Mouse (Mus musculus) midbrain, embryonic 15.5 days (tissue): Measurements from ENCODE around the gene Ralgps2. TPM values are rescaled to one million over a fixed set of nuclear protein-coding genes. Genes with fewer than 3 reads are reported as not detected.

Experiments
- ATAC-seq: fragments of 200-750 bp; cut with Nextera tagmentation; replicated peaks from 2 replicates; pipeline ENCODE4 v1.8.0; 2017; ENCODE audit warnings: moderate TSS enrichment
- H3K27ac ChIP-seq: fragments of 300-500 bp; sonication (generic); 2 replicates; pipeline ENCODE4 v1.5.1; 2015; ENCODE audit warnings: mild to moderate bottlenecking, inconsistent platforms
- H3K27me3 ChIP-seq: fragments of 300-500 bp; sonication (generic); replicated peaks from 2 replicates; pipeline ENCODE4 v1.6.1; 2015; ENCODE audit warnings: inconsistent platforms
- H3K36me3 ChIP-seq: fragments of 300-500 bp; sonication (generic); replicated peaks from 2 replicates; pipeline ENCODE4 v1.6.1; 2015; ENCODE audit warnings: inconsistent platforms
- H3K4me1 ChIP-seq: fragments of 300-500 bp; sonication (generic); 2 replicates; pipeline ENCODE4 v1.6.1; 2015; ENCODE audit warnings: inconsistent platforms
- H3K4me2 ChIP-seq: fragments of 300-500 bp; sonication (generic); 2 replicates; pipeline ENCODE4 v1.6.1; 2015; ENCODE audit warnings: inconsistent platforms, mild to moderate bottlenecking, moderate library complexity
- H3K4me3 ChIP-seq: fragments of 300-500 bp; sonication (generic); 2 replicates; pipeline ENCODE4 v1.5.1; 2015; ENCODE audit warnings: mild to moderate bottlenecking, inconsistent platforms
- H3K9ac ChIP-seq: fragments of 300-500 bp; sonication (generic); 2 replicates; pipeline ENCODE4 v1.6.1; 2015; ENCODE audit warnings: mild to moderate bottlenecking, inconsistent platforms
- H3K9me3 ChIP-seq: fragments of 300-500 bp; sonication (generic); 2 replicates; pipeline ENCODE4 v1.6.1; 2016; ENCODE audit warnings: inconsistent platforms
- WGBS: fragments of 180-500 bp; shearing (Covaris S2); methylation state at CpG from one replicate; pipeline ENCODE4 v1.1.7; 2015; ENCODE audit warnings: mixed read lengths; 5-methylcytosine and 5-hydroxymethylcytosine counted together
- polyA plus RNA-seq: library from polyadenylated mRNA; unstranded; fragments of >200 nt; fragmentation: Nextera tagmentation; extraction: Ambion mirVana; gene quantifications from 2 replicates; pipeline ENCODE4 v1.2.1, GENCODE M21; 2015

Gene Ralgps2
- polyA plus RNA-seq, 1 experiment from 2014 or later: 104 TPM

- Histone ChIP-seq H3K27ac (no peak overlapping the region), H3K4me3 (no peak overlapping the region), H3K4me1 (peaks cover 11% of the 10 kb centered on the region), H3K36me3 (no peaks in the 10 kb centered on the region), H3K9me3 (no peaks in the 10 kb centered on the region), H3K9ac (no peak overlapping the region), H3K4me2 (no peak overlapping the region), H3K27me3 (no peaks in the 10 kb centered on the region)
- ATAC-seq: no peak
- WGBS: 84% methylated on average over 11 of the region's 11 CpGs
These were observed 97.6 kb downstream of the Ralgps2 start for GRCm38 (mm10) chr1:156841625-156842339.

GRCm38 (mm10) chr1:156838695-156839094 is 100.7 kb downstream of the Ralgps2 start:
- Histone ChIP-seq H3K36me3 (no peaks in the 10 kb centered on the region), H3K9me3 (no peaks in the 10 kb centered on the region), H3K4me3 (no peak overlapping the region), H3K27me3 (no peaks in the 10 kb centered on the region), H3K27ac (0 out of 2 replicates have a peak overlapping the region, but pooled peaks have one; percentile 9), H3K4me1 (peaks cover 11% of the 10 kb centered on the region), H3K9ac (no peak overlapping the region), H3K4me2 (peak overlapping the region; percentile 17; the same call in 1 of the 2 replicates)
- peak; percentile 54; the same call in 1 of the 2 replicates for ATAC-seq
- 7% methylated on average over 6 of the region's 6 CpGs for WGBS

- Histone ChIP-seq H3K9ac (no peak within 1 kb of the TSS), H3K36me3 (no peaks in the 10 kb centered on the region), H3K4me3 (no peak within 1 kb of the TSS), H3K9me3 (no peaks in the 10 kb centered on the region), H3K4me2 (peak within 1 kb of the TSS; percentile 17; the same call in 1 of the 2 replicates), H3K4me1 (peaks cover 11% of the 10 kb centered on the region), H3K27ac (0 out of 2 replicates have a peak within 1 kb of the TSS, but pooled peaks have one; percentile 9), H3K27me3 (no peaks in the 10 kb centered on the region)
- WGBS: 47% methylated on average over 4 of the region's 4 CpGs
- ATAC-seq: no peak
These were observed 101.2 kb downstream of the Ralgps2 start, which contains the start of gene Angptl1 for GRCm38 (mm10) chr1:156838177-156838576. Gene Angptl1 (plus strand): TSS chr1:156838562.

GRCm38 (mm10) chr1:156819236-156819635 is 120.2 kb downstream of the Ralgps2 start:
- ATAC-seq: no peak

GRCm38 (mm10) chr1:156813485-156813884 is 125.9 kb downstream of the Ralgps2 start:
- H3K27me3 ChIP-seq: no peaks in the 10 kb centered on the region
- no peak overlapping the region for H3K4me3 ChIP-seq
- no peak overlapping the region for H3K9ac ChIP-seq
- no peak for ATAC-seq
- H3K4me2 ChIP-seq: no peak overlapping the region
- H3K36me3 ChIP-seq: peaks cover 16% of the 10 kb centered on the region
- H3K9me3 ChIP-seq: no peaks in the 10 kb centered on the region
- WGBS: 71% methylated on average over 6 of the region's 6 CpGs
- no peak overlapping the region for H3K27ac ChIP-seq
- H3K4me1 ChIP-seq: no peaks in the 10 kb centered on the region

More at GRCm38 (mm10) chr1:156819236-156819635, 120.2 kb downstream of the Ralgps2 start:
- Histone ChIP-seq H3K27ac (no peak overlapping the region), H3K9me3 (no peaks in the 10 kb centered on the region), H3K27me3 (no peaks in the 10 kb centered on the region), H3K4me3 (no peak overlapping the region), H3K4me1 (no peaks in the 10 kb centered on the region), H3K4me2 (no peak overlapping the region), H3K9ac (no peak overlapping the region), H3K36me3 (peaks cover 23% of the 10 kb centered on the region)
- WGBS: 95% methylated on average over 1 of the region's 1 CpGs

- H3K36me3 ChIP-seq: peaks cover 9% of the 10 kb centered on the region
- WGBS: 79% methylated on average over 8 of the region's 8 CpGs
- no peak overlapping the region for H3K27ac ChIP-seq
- H3K9me3 ChIP-seq: no peaks in the 10 kb centered on the region
- no peak for ATAC-seq
- no peak overlapping the region for H3K9ac ChIP-seq
- H3K4me1 ChIP-seq: no peaks in the 10 kb centered on the region
- H3K27me3 ChIP-seq: no peaks in the 10 kb centered on the region
- no peak overlapping the region for H3K4me3 ChIP-seq
- no peak overlapping the region for H3K4me2 ChIP-seq
These were observed 126.7 kb downstream of the Ralgps2 start for GRCm38 (mm10) chr1:156812716-156813115.

- ATAC-seq: no peak
- 76% methylated on average over 7 of the region's 7 CpGs for WGBS
- Histone ChIP-seq H3K4me1 (no peaks in the 10 kb centered on the region), H3K36me3 (peaks cover 1% of the 10 kb centered on the region), H3K4me3 (no peak overlapping the region), H3K27ac (no peak overlapping the region), H3K27me3 (no peaks in the 10 kb centered on the region), H3K9me3 (no peaks in the 10 kb centered on the region), H3K4me2 (no peak overlapping the region), H3K9ac (no peak overlapping the region)
These were observed 127.5 kb downstream of the Ralgps2 start for GRCm38 (mm10) chr1:156811928-156812327.

GRCm38 (mm10) chr1:156808332-156808731 is 131.1 kb downstream of the Ralgps2 start:
- Histone ChIP-seq H3K4me3 (no peak overlapping the region), H3K27ac (no peak overlapping the region), H3K36me3 (no peaks in the 10 kb centered on the region), H3K4me2 (no peak overlapping the region), H3K4me1 (no peaks in the 10 kb centered on the region), H3K9me3 (no peaks in the 10 kb centered on the region), H3K27me3 (no peaks in the 10 kb centered on the region), H3K9ac (no peak overlapping the region)
- WGBS: 74% methylated on average over 10 of the region's 10 CpGs
- ATAC-seq: no peak

- H3K36me3 ChIP-seq: no peaks in the 10 kb centered on the region
These were observed 138.2 kb downstream of the Ralgps2 start for GRCm38 (mm10) chr1:156801276-156801675.

GRCm38 (mm10) chr1:156796251-156796650 is 143.2 kb downstream of the Ralgps2 start:
- Histone ChIP-seq H3K36me3 (no peaks in the 10 kb centered on the region), H3K9me3 (no peaks in the 10 kb centered on the region), H3K4me1 (no peaks in the 10 kb centered on the region), H3K27me3 (no peaks in the 10 kb centered on the region), H3K27ac (no peak overlapping the region), H3K9ac (no peak overlapping the region), H3K4me3 (no peak overlapping the region), H3K4me2 (no peak overlapping the region)
- ATAC-seq: no peak
- 73% methylated on average over 9 of the region's 9 CpGs for WGBS

More at GRCm38 (mm10) chr1:156801276-156801675, 138.2 kb downstream of the Ralgps2 start:
- no peak overlapping the region for H3K27ac ChIP-seq
- H3K27me3 ChIP-seq: no peaks in the 10 kb centered on the region
- no peak overlapping the region for H3K4me3 ChIP-seq
- ATAC-seq: no peak
- no peaks in the 10 kb centered on the region for H3K4me1 ChIP-seq
- H3K4me2 ChIP-seq: no peak overlapping the region
- no peaks in the 10 kb centered on the region for H3K9me3 ChIP-seq
- H3K9ac ChIP-seq: no peak overlapping the region
- WGBS: 90% methylated on average over 6 of the region's 6 CpGs

- peaks cover 5% of the 10 kb centered on the region; the same call in 1 of the 2 replicates for H3K4me1 ChIP-seq
- H3K4me3 ChIP-seq: no peak overlapping the region
- no peak overlapping the region for H3K4me2 ChIP-seq
- no peak for ATAC-seq
- H3K27ac ChIP-seq: no peak overlapping the region
- no peaks in the 10 kb centered on the region for H3K9me3 ChIP-seq
- H3K9ac ChIP-seq: no peak overlapping the region
- WGBS: 11% methylated on average over 5 of the region's 5 CpGs
- no peaks in the 10 kb centered on the region for H3K36me3 ChIP-seq
- no peaks in the 10 kb centered on the region for H3K27me3 ChIP-seq
These were observed 149.5 kb downstream of the Ralgps2 start for GRCm38 (mm10) chr1:156789844-156790490.

GRCm38 (mm10) chr1:156787164-156787863 is 152.1 kb downstream of the Ralgps2 start:
- H3K27ac ChIP-seq: no peak overlapping the region
- ATAC-seq: 0 out of 2 replicates have a peak, but pooled peaks have one; percentile 34
- 22% methylated on average over 6 of the region's 6 CpGs for WGBS
- peaks cover 7% of the 10 kb centered on the region for H3K4me1 ChIP-seq
- no peak overlapping the region for H3K4me2 ChIP-seq
- H3K4me3 ChIP-seq: no peak overlapping the region
- H3K9me3 ChIP-seq: no peaks in the 10 kb centered on the region
- no peaks in the 10 kb centered on the region for H3K36me3 ChIP-seq
- no peak overlapping the region for H3K9ac ChIP-seq
- H3K27me3 ChIP-seq: no peaks in the 10 kb centered on the region
